Mouse (Mus musculus): Measurements from ENCODE around the gene Fcho1. TPM values are rescaled to one million over a fixed set of nuclear protein-coding genes. Genes with fewer than 3 reads are reported as not detected.

Fcho1 gene
- polyA plus RNA-seq, 1 experiment from 2014 or later, result 107 TPM

GRCm38 (mm10) chr8:71724389-71724788, 1.1 kb downstream of the Fcho1 start:
- 73% methylated on average over 4 of the region's 4 CpGs for WGBS
- Histone ChIP-seq H3K36me3 (ENCODE audit: control insufficient read depth, insufficient read depth, low read length) (no peaks in the 10 kb centered on the region), H3K4me2 (ENCODE audit: low read length) (peak overlapping the region; percentile 67), H3K27me3 (ENCODE audit: control insufficient read depth, insufficient read depth, low read depth, low read length) (no peaks in the 10 kb centered on the region), H3K9me3 (replicated peaks; ENCODE audit: control insufficient read depth, low read length, poor library complexity, severe bottlenecking) (no peaks in the 10 kb centered on the region), H3K27ac (ENCODE audit: low read length) (no peak overlapping the region), H3K9ac (ENCODE audit: low read depth, low read length) (peak overlapping the region; percentile 99; the same call in 1 of the 2 replicates), H3K4me1 (ENCODE audit: control insufficient read depth, insufficient read depth, low read length) (peaks cover 48% of the 10 kb centered on the region), H3K4me3 (ENCODE audit: low read depth, low read length) (peak overlapping the region; percentile 88)
- no peak for ATAC-seq

GRCm38 (mm10) chr8:71723047-71723551, 2.4 kb downstream of the Fcho1 start:
- Histone ChIP-seq H3K27me3 (ENCODE audit: control insufficient read depth, insufficient read depth, low read depth, low read length) (no peaks in the 10 kb centered on the region), H3K9ac (ENCODE audit: low read depth, low read length) (no peak overlapping the region), H3K9me3 (replicated peaks; ENCODE audit: control insufficient read depth, low read length, poor library complexity, severe bottlenecking) (no peaks in the 10 kb centered on the region), H3K36me3 (ENCODE audit: control insufficient read depth, insufficient read depth, low read length) (no peaks in the 10 kb centered on the region), H3K4me2 (ENCODE audit: low read length) (no peak overlapping the region), H3K27ac (ENCODE audit: low read length) (no peak overlapping the region), H3K4me3 (ENCODE audit: low read depth, low read length) (no peak overlapping the region), H3K4me1 (ENCODE audit: control insufficient read depth, insufficient read depth, low read length) (peaks cover 58% of the 10 kb centered on the region)
- WGBS, result 67% methylated on average over 14 of the region's 14 CpGs
- no peak for ATAC-seq

- WGBS, result 20% methylated on average over 7 of the region's 7 CpGs
- Histone ChIP-seq H3K9ac (ENCODE audit: low read depth, low read length) (peak overlapping the region; percentile 45), H3K36me3 (ENCODE audit: control insufficient read depth, insufficient read depth, low read length) (peaks cover 7% of the 10 kb centered on the region; the same call in 1 of the 2 replicates), H3K9me3 (replicated peaks; ENCODE audit: control insufficient read depth, low read length, poor library complexity, severe bottlenecking) (no peaks in the 10 kb centered on the region), H3K4me1 (ENCODE audit: control insufficient read depth, insufficient read depth, low read length) (peaks cover 54% of the 10 kb centered on the region), H3K27ac (ENCODE audit: low read length) (peak overlapping the region; percentile 86), H3K4me3 (ENCODE audit: low read depth, low read length) (0 out of 2 replicates have a peak overlapping the region, but pooled peaks have one; percentile 0), H3K27me3 (ENCODE audit: control insufficient read depth, insufficient read depth, low read depth, low read length) (no peaks in the 10 kb centered on the region), H3K4me2 (ENCODE audit: low read length) (peak overlapping the region; percentile 42)
- peak; percentile 75 for ATAC-seq
Observed at GRCm38 (mm10) chr8:71719928-71720457, 5.5 kb downstream of the Fcho1 start.

- Histone ChIP-seq H3K36me3 (ENCODE audit: control insufficient read depth, insufficient read depth, low read length) (peaks cover 7% of the 10 kb centered on the region; the same call in 1 of the 2 replicates), H3K4me3 (ENCODE audit: low read depth, low read length) (no peak overlapping the region), H3K4me2 (ENCODE audit: low read length) (peak overlapping the region; percentile 42; the same call in 1 of the 2 replicates), H3K9ac (ENCODE audit: low read depth, low read length) (peak overlapping the region; percentile 13; the same call in 1 of the 2 replicates), H3K27ac (ENCODE audit: low read length) (peak overlapping the region; percentile 86), H3K4me1 (ENCODE audit: control insufficient read depth, insufficient read depth, low read length) (peaks cover 51% of the 10 kb centered on the region), H3K9me3 (replicated peaks; ENCODE audit: control insufficient read depth, low read length, poor library complexity, severe bottlenecking) (no peaks in the 10 kb centered on the region), H3K27me3 (ENCODE audit: control insufficient read depth, insufficient read depth, low read depth, low read length) (no peaks in the 10 kb centered on the region)
- WGBS, result 28% methylated on average over 4 of the region's 4 CpGs
- ATAC-seq, result peak; percentile 16
Observed at GRCm38 (mm10) chr8:71719218-71719617, 6.3 kb downstream of the Fcho1 start.

- Histone ChIP-seq H3K9ac (ENCODE audit: low read depth, low read length) (no peak overlapping the region), H3K9me3 (replicated peaks; ENCODE audit: control insufficient read depth, low read length, poor library complexity, severe bottlenecking) (no peaks in the 10 kb centered on the region), H3K4me2 (ENCODE audit: low read length) (no peak overlapping the region), H3K27me3 (ENCODE audit: control insufficient read depth, insufficient read depth, low read depth, low read length) (no peaks in the 10 kb centered on the region), H3K36me3 (ENCODE audit: control insufficient read depth, insufficient read depth, low read length) (peaks cover 7% of the 10 kb centered on the region), H3K27ac (ENCODE audit: low read length) (peak overlapping the region; percentile 86), H3K4me1 (ENCODE audit: control insufficient read depth, insufficient read depth, low read length) (peaks cover 46% of the 10 kb centered on the region), H3K4me3 (ENCODE audit: low read depth, low read length) (no peak overlapping the region)
- no peak for ATAC-seq
- WGBS, result 37% methylated on average over 3 of the region's 3 CpGs
Observed at GRCm38 (mm10) chr8:71718252-71718651, 7.3 kb downstream of the Fcho1 start.

- ATAC-seq, result no peak
- Histone ChIP-seq H3K4me2 (ENCODE audit: low read length) (no peak overlapping the region), H3K36me3 (ENCODE audit: control insufficient read depth, insufficient read depth, low read length) (peaks cover 14% of the 10 kb centered on the region), H3K27ac (ENCODE audit: low read length) (no peak overlapping the region), H3K4me3 (ENCODE audit: low read depth, low read length) (no peak overlapping the region), H3K9ac (ENCODE audit: low read depth, low read length) (no peak overlapping the region), H3K9me3 (replicated peaks; ENCODE audit: control insufficient read depth, low read length, poor library complexity, severe bottlenecking) (no peaks in the 10 kb centered on the region), H3K27me3 (ENCODE audit: control insufficient read depth, insufficient read depth, low read depth, low read length) (no peaks in the 10 kb centered on the region), H3K4me1 (ENCODE audit: control insufficient read depth, insufficient read depth, low read length) (peaks cover 41% of the 10 kb centered on the region)
- WGBS, result 86% methylated on average over 12 of the region's 12 CpGs
Observed at GRCm38 (mm10) chr8:71717096-71717495, 8.4 kb downstream of the Fcho1 start.

GRCm38 (mm10) chr8:71716561-71717053, 8.9 kb downstream of the Fcho1 start:
- Histone ChIP-seq H3K9me3 (replicated peaks; ENCODE audit: control insufficient read depth, low read length, poor library complexity, severe bottlenecking) (no peaks in the 10 kb centered on the region), H3K4me3 (ENCODE audit: low read depth, low read length) (no peak overlapping the region), H3K4me1 (ENCODE audit: control insufficient read depth, insufficient read depth, low read length) (peaks cover 37% of the 10 kb centered on the region), H3K36me3 (ENCODE audit: control insufficient read depth, insufficient read depth, low read length) (peaks cover 16% of the 10 kb centered on the region), H3K27ac (ENCODE audit: low read length) (no peak overlapping the region), H3K4me2 (ENCODE audit: low read length) (no peak overlapping the region), H3K27me3 (ENCODE audit: control insufficient read depth, insufficient read depth, low read depth, low read length) (no peaks in the 10 kb centered on the region), H3K9ac (ENCODE audit: low read depth, low read length) (no peak overlapping the region)
- ATAC-seq, result no peak
- 88% methylated on average over 13 of the region's 13 CpGs for WGBS

- peaks cover 16% of the 10 kb centered on the region for H3K36me3 ChIP-seq (ENCODE audit: control insufficient read depth, insufficient read depth, low read length)
- ATAC-seq, result no peak
Observed at GRCm38 (mm10) chr8:71715531-71715930, 10.0 kb downstream of the Fcho1 start.

GRCm38 (mm10) chr8:71711574-71711973, 13.9 kb downstream of the Fcho1 start:
- no peak for ATAC-seq
- no peaks in the 10 kb centered on the region for H3K9me3 ChIP-seq (replicated peaks; ENCODE audit: control insufficient read depth, low read length, poor library complexity, severe bottlenecking)
- 0 out of 2 replicates have a peak overlapping the region, but pooled peaks have one; percentile 14 for H3K9ac ChIP-seq (ENCODE audit: low read depth, low read length)
- no peak overlapping the region for H3K27ac ChIP-seq (ENCODE audit: low read length)
- H3K4me3 ChIP-seq (ENCODE audit: low read depth, low read length), result no peak overlapping the region
- no peaks in the 10 kb centered on the region for H3K27me3 ChIP-seq (ENCODE audit: control insufficient read depth, insufficient read depth, low read depth, low read length)
- H3K4me2 ChIP-seq (ENCODE audit: low read length), result no peak overlapping the region
- H3K36me3 ChIP-seq (ENCODE audit: control insufficient read depth, insufficient read depth, low read length), result peaks cover 25% of the 10 kb centered on the region
- 73% methylated on average over 2 of the region's 2 CpGs for WGBS
- peaks cover 5% of the 10 kb centered on the region; the same call in 1 of the 2 replicates for H3K4me1 ChIP-seq (ENCODE audit: control insufficient read depth, insufficient read depth, low read length)

More at GRCm38 (mm10) chr8:71715531-71715930, 10.0 kb downstream of the Fcho1 start:
- H3K9me3 ChIP-seq (replicated peaks; ENCODE audit: control insufficient read depth, low read length, poor library complexity, severe bottlenecking), result no peaks in the 10 kb centered on the region
- no peak overlapping the region for H3K27ac ChIP-seq (ENCODE audit: low read length)
- H3K27me3 ChIP-seq (ENCODE audit: control insufficient read depth, insufficient read depth, low read depth, low read length), result no peaks in the 10 kb centered on the region
- no peak overlapping the region for H3K9ac ChIP-seq (ENCODE audit: low read depth, low read length)
- no peak overlapping the region for H3K4me3 ChIP-seq (ENCODE audit: low read depth, low read length)
- H3K4me1 ChIP-seq (ENCODE audit: control insufficient read depth, insufficient read depth, low read length), result peaks cover 26% of the 10 kb centered on the region
- no peak overlapping the region for H3K4me2 ChIP-seq (ENCODE audit: low read length)
- 58% methylated on average over 8 of the region's 8 CpGs for WGBS
